Mouse (Mus musculus): ENCODE data around the gene Zfp119b.

DNA sequence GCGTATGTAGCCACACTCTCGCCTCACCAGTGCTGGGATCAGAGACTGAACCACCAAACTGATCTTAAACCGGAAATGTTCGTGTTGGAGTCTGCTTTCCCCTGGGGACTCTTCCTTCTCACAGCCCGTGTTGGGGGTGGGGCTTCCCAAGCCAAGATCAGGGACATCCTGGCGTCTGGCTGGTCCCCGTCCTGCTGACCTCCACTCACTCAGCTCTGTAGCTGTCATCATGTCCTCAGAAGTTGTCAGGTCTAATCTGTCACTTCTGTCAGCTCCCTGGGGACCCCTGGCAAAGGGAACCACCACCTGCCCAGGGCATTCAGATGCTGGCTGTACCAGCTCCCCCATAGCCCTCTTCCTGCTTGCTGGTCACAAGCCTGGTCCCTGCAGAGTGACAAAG is 18.9 kb upstream of the Zfp119b start:
- TF ChIP-seq EP300 (IDR thresholded peaks at IDR 0.05; ENCODE audit: low read depth in 1 of 2, low read length in 2 of 2) (no peak), HCFC1 (IDR thresholded peaks at IDR 0.05; ENCODE audit: low read depth, low read length) (no peak), MYC (IDR thresholded peaks at IDR 0.05; ENCODE audit: low read depth, low read length) (no peak), POLR2AphosphoS2 (IDR thresholded peaks at IDR 0.05; ENCODE audit: low read length) (no peak), CTCF (IDR thresholded peaks at IDR 0.05 in 2 of 3, conservative IDR thresholded peaks at IDR 0.05 in 1 of 3; ENCODE audit: control insufficient read depth in 1 of 3, insufficient read depth in 1 of 3, low read depth in 2 of 3, low read length in 3 of 3, poor library complexity in 1 of 3, severe bottlenecking in 1 of 3) (no peak), GATA1 (IDR thresholded peaks at IDR 0.05; ENCODE audit: low read depth, low read length) (no peak), MAX (IDR thresholded peaks at IDR 0.05; ENCODE audit: low read length) (no peak), ZMIZ1 (IDR thresholded peaks at IDR 0.05; ENCODE audit: low read depth, low read length) (no peak), POLR2A (IDR thresholded peaks at IDR 0.05; ENCODE audit: control insufficient read depth in 1 of 2, insufficient read depth in 1 of 2, low read depth in 1 of 2, low read length in 2 of 2, poor library complexity in 1 of 2) (no peak), TCF12 (IDR thresholded peaks at IDR 0.05; ENCODE audit: low read depth, low read length) (no peak), CHD2 (IDR thresholded peaks at IDR 0.05; ENCODE audit: low read length) (no peak), ZNF384 (IDR thresholded peaks at IDR 0.05; ENCODE audit: low read depth, low read length) (no peak)

Measured in MEL (cell line).